Mouse (Mus musculus): ENCODE results near the gene AL732309.1.

GRCm38 (mm10) chr2:25203631-25204214 is 42.9 kb downstream of the AL732309.1 start:
- TF ChIP-seq CTCF (IDR thresholded peaks at IDR 0.05; ENCODE audit: control insufficient read depth, insufficient read depth, insufficient replicate concordance, low read depth, low read length) (no peak), POLR2A (IDR thresholded peaks at IDR 0.05; ENCODE audit: control insufficient read depth, low read depth, low read length) (no peak)

Measured in testis, adult 2 months (tissue).